In genomic region chr4:116304551-116304950, GRCm38 (mm10) we compare ENCODE assay signal across 27 mouse cellular contexts.
DNase-seq lines count a peak whose midpoint lies in the region; ATAC-seq and TF ChIP-seq lines count a peak whose summit lies in the region.
"Had no signal": no experiment of that assay in that cellular context is flagged by ENCODE, and none has a peak within 500 bp of the region (broad histone marks: within the 10 kb centered on the region; RNA-seq: fewer than 3 reads in every experiment).

No protein-coding gene starts in this region.

- intact Hi-C loops in heart, postnatal 10 days (cut with DNase I), result no loop called here

- H3K27ac ChIP-seq in forebrain, embryonic 13.5 days, result no peak overlapping the region
- no peak overlapping the region for H3K27ac ChIP-seq in forebrain, embryonic 16.5 days (ENCODE audit: low read length)
- H3K27ac ChIP-seq in intestine, embryonic 15.5 days, result no peak overlapping the region
- H3K27ac ChIP-seq: embryonic facial prominence, embryonic 12.5 days; embryonic facial prominence, embryonic 15.5 days; heart, adult 2 months; heart, embryonic 15.5 days; hindbrain, embryonic 14.5 days; hindbrain, postnatal 0 days had no signal

- H3K9ac ChIP-seq in forebrain, embryonic 13.5 days, result no peak overlapping the region
- no peak overlapping the region for H3K9ac ChIP-seq in forebrain, embryonic 16.5 days (replicated peaks; ENCODE audit: low read depth, low read length)
- no peak overlapping the region for H3K9ac ChIP-seq in intestine, embryonic 15.5 days
- H3K9ac ChIP-seq: embryonic facial prominence, embryonic 12.5 days; embryonic facial prominence, embryonic 15.5 days; heart, embryonic 12.5 days; heart, embryonic 15.5 days; hindbrain, embryonic 14.5 days had no signal

- DNase-seq in gastrocnemius, adult 18-20 months (ENCODE audit: low spot score), result peak; percentile 54
- no peak for DNase-seq in gastrocnemius, postnatal 25 days
- DNase-seq in heart, adult 8-10 months (ENCODE audit: low spot score), result peak; percentile 26
- no peak for DNase-seq in heart, postnatal 10 days
- DNase-seq: adrenal gland, postnatal 10 days; adrenal gland, postnatal 36 days; cerebellum, adult 11 months; cerebellum, adult 2 months; cerebellum, adult 9-11 months; cerebellum, postnatal 25 days; gastrocnemius, postnatal 14 days; heart, adult 2 months; heart, postnatal 14 days; heart, postnatal 4 days had no signal

- TF ChIP-seq POLR2A in myocyte (IDR thresholded peaks at IDR 0.05; ENCODE audit: insufficient read length, low read depth), result no peak

- no peaks in the 10 kb centered on the region for H3K9me3 ChIP-seq in forebrain, embryonic 13.5 days (replicated peaks)
- H3K9me3 ChIP-seq in forebrain, embryonic 16.5 days (ENCODE audit: control insufficient read depth, low read length), result no peaks in the 10 kb centered on the region
- H3K9me3 ChIP-seq in intestine, embryonic 15.5 days, result no peaks in the 10 kb centered on the region
- H3K9me3 ChIP-seq: embryonic facial prominence, embryonic 12.5 days; embryonic facial prominence, embryonic 15.5 days; heart, embryonic 12.5 days; heart, embryonic 15.5 days had no signal

- ATAC-seq in forebrain, embryonic 13.5 days, result 0 out of 2 replicates have a peak, but pooled peaks have one; percentile 22
- ATAC-seq in forebrain, embryonic 16.5 days, result no peak
- ATAC-seq in intestine, embryonic 15.5 days, result no peak
- ATAC-seq: activated CD4-positive, CD25-positive, alpha-beta regulatory T cell, adult 4 months; hindbrain, postnatal 0 days; inflammation-experienced regulatory T-cells, adult 6 months; intestine, postnatal 0 days had no signal

- no peak overlapping the region for H3K4me3 ChIP-seq in forebrain, embryonic 13.5 days
- H3K4me3 ChIP-seq in forebrain, embryonic 16.5 days (replicated peaks; ENCODE audit: low read length), result no peak overlapping the region
- no peak overlapping the region for H3K4me3 ChIP-seq in myocyte
- no peak overlapping the region for H3K4me3 ChIP-seq in intestine, embryonic 15.5 days (replicated peaks)
- H3K4me3 ChIP-seq: embryonic facial prominence, embryonic 12.5 days; embryonic facial prominence, embryonic 15.5 days; heart, adult 2 months; heart, embryonic 12.5 days; heart, embryonic 15.5 days had no signal

- H3K36me3 ChIP-seq in forebrain, embryonic 13.5 days (ENCODE audit: poor library complexity, severe bottlenecking), result peaks cover 71% of the 10 kb centered on the region
- H3K36me3 ChIP-seq in forebrain, embryonic 16.5 days (ENCODE audit: control insufficient read depth, insufficient read depth), result peaks cover 45% of the 10 kb centered on the region
- H3K36me3 ChIP-seq in myocyte (ENCODE audit: control insufficient read depth, insufficient read depth), result peaks cover 23% of the 10 kb centered on the region
- peaks cover 20% of the 10 kb centered on the region for H3K36me3 ChIP-seq in intestine, embryonic 15.5 days

- H3ac ChIP-seq in myocyte (ENCODE audit: control insufficient read depth, insufficient read length), result no peak overlapping the region

- no peaks in the 10 kb centered on the region for H3K79me2 ChIP-seq in myocyte (ENCODE audit: control insufficient read depth, insufficient read depth)

- H3K4me1 ChIP-seq in forebrain, embryonic 13.5 days, result no peaks in the 10 kb centered on the region
- no peaks in the 10 kb centered on the region for H3K4me1 ChIP-seq in forebrain, embryonic 16.5 days (replicated peaks; ENCODE audit: control insufficient read depth, insufficient read depth, low read length)
- no peaks in the 10 kb centered on the region for H3K4me1 ChIP-seq in intestine, embryonic 15.5 days (replicated peaks)
- H3K4me1 ChIP-seq: embryonic facial prominence, embryonic 12.5 days; embryonic facial prominence, embryonic 15.5 days had no signal

- 33% methylated on average over 1 of the region's 1 CpGs for WGBS in forebrain, embryonic 13.5 days
- 0% methylated on average over 1 of the region's 1 CpGs for WGBS in forebrain, embryonic 16.5 days
- 25% methylated on average over 1 of the region's 1 CpGs for WGBS in intestine, embryonic 15.5 days

- H3K27me3 ChIP-seq in forebrain, embryonic 13.5 days, result no peaks in the 10 kb centered on the region
- no peaks in the 10 kb centered on the region for H3K27me3 ChIP-seq in forebrain, embryonic 16.5 days (replicated peaks; ENCODE audit: control insufficient read depth, insufficient read depth, low read length)
- H3K27me3 ChIP-seq in myocyte (ENCODE audit: control insufficient read depth, insufficient read depth, insufficient read length), result no peaks in the 10 kb centered on the region
- no peaks in the 10 kb centered on the region for H3K27me3 ChIP-seq in intestine, embryonic 15.5 days (replicated peaks)
- H3K27me3 ChIP-seq: embryonic facial prominence, embryonic 12.5 days; embryonic facial prominence, embryonic 15.5 days; heart, embryonic 12.5 days; heart, embryonic 15.5 days had no signal

- H3K4me2 ChIP-seq in forebrain, embryonic 13.5 days, result no peak overlapping the region
- no peak overlapping the region for H3K4me2 ChIP-seq in forebrain, embryonic 16.5 days (ENCODE audit: low read length)
- no peak overlapping the region for H3K4me2 ChIP-seq in myocyte (ENCODE audit: low read depth)
- H3K4me2 ChIP-seq in intestine, embryonic 15.5 days (replicated peaks), result no peak overlapping the region
- H3K4me2 ChIP-seq: embryonic facial prominence, embryonic 12.5 days; embryonic facial prominence, embryonic 15.5 days; heart, embryonic 12.5 days; heart, embryonic 15.5 days; hindbrain, embryonic 14.5 days had no signal

TF ChIP-seq in myocyte, 11 proteins besides CTCF, POLR2A, EP300 and RAD21:
- TF ChIP-seq MYOD1 (IDR thresholded peaks at IDR 0.05; ENCODE audit: control insufficient read depth in 1 of 3, insufficient read length in 2 of 3, low read depth in 2 of 3) (no peak), TCF12 (IDR thresholded peaks at IDR 0.05; ENCODE audit: insufficient read depth, poor library complexity, severe bottlenecking) (no peak), MYOG (IDR thresholded peaks at IDR 0.05; ENCODE audit: control insufficient read depth in 1 of 3, insufficient read depth in 1 of 3, insufficient read length in 2 of 3, low read depth in 2 of 3) (no peak), CEBPB (IDR thresholded peaks at IDR 0.05; ENCODE audit: insufficient read depth, poor library complexity, severe bottlenecking) (no peak), TCF3 (IDR thresholded peaks at IDR 0.05; ENCODE audit: insufficient read length, low read depth) (no peak), MAX (IDR thresholded peaks at IDR 0.05; ENCODE audit: low read depth) (no peak), REST (IDR thresholded peaks at IDR 0.05; ENCODE audit: insufficient read depth, insufficient read length) (no peak), POLR2AphosphoS2 (IDR thresholded peaks at IDR 0.05; ENCODE audit: insufficient read length, low read depth) (peak; percentile 23), SRF (IDR thresholded peaks at IDR 0.05; ENCODE audit: control insufficient read depth, insufficient read length, low read depth) (no peak)

Comparison
In these comparisons a context has a peak if more than half of its experiments do, and no peak if none do; other contexts are left out.
1. DNase-seq: peak in gastrocnemius, adult 18-20 months (single experiment) and heart, adult 8-10 months (single experiment); none in gastrocnemius, postnatal 25 days (single experiment) and heart, postnatal 10 days (0 of 2).